20 mouse cellular contexts compared by ENCODE assay signal in genomic region chr3:88566116-88566515, GRCm38 (mm10). TPM values are rescaled to one million over a fixed set of nuclear protein-coding genes. Genes with fewer than 3 reads are reported as not detected.
DNase-seq lines count a peak whose midpoint lies in the region; ATAC-seq and TF ChIP-seq lines count a peak whose summit lies in the region.
"Had no signal": no experiment of that assay in that cellular context is flagged by ENCODE, and none has a peak within 500 bp of the region (broad histone marks: within the 10 kb centered on the region; RNA-seq: fewer than 3 reads in every experiment).

No protein-coding gene starts in this region.

- 100% methylated on average over 3 of the region's 3 CpGs for WGBS in hindbrain, embryonic 12.5 days
- 92% methylated on average over 3 of the region's 3 CpGs for WGBS in hindbrain, embryonic 10.5 days
- 72% methylated on average over 3 of the region's 3 CpGs for WGBS in heart, embryonic 15.5 days
- 73% methylated on average over 3 of the region's 3 CpGs for WGBS in liver, postnatal 0 days (ENCODE audit: insufficient replicate concordance)

- H3K9me3 ChIP-seq in hindbrain, embryonic 12.5 days (replicated peaks) = no peaks in the 10 kb centered on the region
- H3K9me3 ChIP-seq in hindbrain, embryonic 10.5 days = no peaks in the 10 kb centered on the region
- no peaks in the 10 kb centered on the region for H3K9me3 ChIP-seq in heart, embryonic 15.5 days (replicated peaks)
- H3K9me3 ChIP-seq in liver, postnatal 0 days (ENCODE audit: low read length) = no peaks in the 10 kb centered on the region
- H3K9me3 ChIP-seq: hindbrain, embryonic 15.5 days; limb, embryonic 13.5 days; midbrain, embryonic 13.5 days; neural tube, embryonic 15.5 days had no signal

- no peaks in the 10 kb centered on the region for H3K27me3 ChIP-seq in hindbrain, embryonic 12.5 days
- no peaks in the 10 kb centered on the region for H3K27me3 ChIP-seq in hindbrain, embryonic 10.5 days (ENCODE audit: insufficient read depth, poor library complexity, severe bottlenecking)
- no peaks in the 10 kb centered on the region for H3K27me3 ChIP-seq in heart, embryonic 15.5 days
- H3K27me3 ChIP-seq in liver, postnatal 0 days (ENCODE audit: insufficient read depth, low read length) = no peaks in the 10 kb centered on the region
- H3K27me3 ChIP-seq: hindbrain, embryonic 15.5 days; limb, embryonic 13.5 days; midbrain, embryonic 13.5 days; neural tube, embryonic 15.5 days had no signal

- peak; percentile 41 for DNase-seq in gastrocnemius, adult 18-20 months (ENCODE audit: low spot score)
- DNase-seq in gastrocnemius, postnatal 25 days = no peak
- DNase-seq in hindbrain, embryonic 10.5 days (ENCODE audit: low spot score) = no peak
- no peak for DNase-seq in liver, postnatal 0 days
- DNase-seq in adrenal gland, adult 2 months = no peak
- no peak for DNase-seq in urinary bladder, postnatal 14 days (ENCODE audit: low spot score)
- DNase-seq: adrenal gland, postnatal 14 days; cerebellum, adult 2 months; kidney, adult 18-20 months; kidney, postnatal 25 days; layer of hippocampus, adult 9-11 months; thymus, postnatal 36 days had no signal

- H3K27ac ChIP-seq in hindbrain, embryonic 12.5 days = no peak overlapping the region
- no peak overlapping the region for H3K27ac ChIP-seq in hindbrain, embryonic 10.5 days
- H3K27ac ChIP-seq in heart, embryonic 15.5 days = peak overlapping the region; percentile 37
- peak overlapping the region; percentile 79 for H3K27ac ChIP-seq in liver, postnatal 0 days (ENCODE audit: low read depth)
- H3K27ac ChIP-seq: hindbrain, embryonic 15.5 days; limb, embryonic 13.5 days; midbrain, embryonic 13.5 days; neural tube, embryonic 15.5 days had no signal

- H3K36me3 ChIP-seq in hindbrain, embryonic 12.5 days = peaks cover 92% of the 10 kb centered on the region
- peaks cover 99% of the 10 kb centered on the region for H3K36me3 ChIP-seq in hindbrain, embryonic 10.5 days
- H3K36me3 ChIP-seq in heart, embryonic 15.5 days = peaks cover 76% of the 10 kb centered on the region
- peaks cover 54% of the 10 kb centered on the region for H3K36me3 ChIP-seq in liver, postnatal 0 days (replicated peaks; ENCODE audit: insufficient read depth, low read length)

- no peak for TF ChIP-seq CTCF in liver, postnatal 0 days (IDR thresholded peaks at IDR 0.05; ENCODE audit: low read depth)

- ATAC-seq in hindbrain, embryonic 12.5 days (ENCODE audit: low FRiP score) = no peak
- ATAC-seq in heart, embryonic 15.5 days (replicated peaks; ENCODE audit: insufficient number of reproducible peaks, insufficient read depth, low FRiP score, low read depth) = peak; percentile 58; the same call in 1 of the 2 replicates
- ATAC-seq in liver, postnatal 0 days = no peak
- ATAC-seq: midbrain, embryonic 13.5 days had no signal

- H3K9ac ChIP-seq in hindbrain, embryonic 12.5 days = 0 out of 2 replicates have a peak overlapping the region, but pooled peaks have one; percentile 0
- no peak overlapping the region for H3K9ac ChIP-seq in heart, embryonic 15.5 days
- no peak overlapping the region for H3K9ac ChIP-seq in liver, postnatal 0 days (replicated peaks)
- H3K9ac ChIP-seq: hindbrain, embryonic 15.5 days; limb, embryonic 13.5 days; midbrain, embryonic 13.5 days; neural tube, embryonic 15.5 days had no signal

- TF ChIP-seq EP300 in liver, postnatal 0 days (IDR thresholded peaks at IDR 0.05; ENCODE audit: low read depth) = no peak

- peaks cover 24% of the 10 kb centered on the region for H3K4me1 ChIP-seq in hindbrain, embryonic 12.5 days
- H3K4me1 ChIP-seq in hindbrain, embryonic 10.5 days (replicated peaks) = peaks cover 9% of the 10 kb centered on the region; the same call in 1 of the 2 replicates
- peaks cover 10% of the 10 kb centered on the region for H3K4me1 ChIP-seq in heart, embryonic 15.5 days (replicated peaks)
- peaks cover 25% of the 10 kb centered on the region for H3K4me1 ChIP-seq in liver, postnatal 0 days (ENCODE audit: insufficient read depth)
- H3K4me1 ChIP-seq: hindbrain, embryonic 15.5 days; limb, embryonic 13.5 days; neural tube, embryonic 15.5 days had no signal

- no peak overlapping the region for H3K4me3 ChIP-seq in hindbrain, embryonic 12.5 days
- no peak overlapping the region for H3K4me3 ChIP-seq in hindbrain, embryonic 10.5 days
- no peak overlapping the region for H3K4me3 ChIP-seq in heart, embryonic 15.5 days
- no peak overlapping the region for H3K4me3 ChIP-seq in liver, postnatal 0 days (ENCODE audit: low read depth, low read length)
- H3K4me3 ChIP-seq: hindbrain, embryonic 15.5 days; limb, embryonic 13.5 days; midbrain, embryonic 13.5 days; myocyte; neural tube, embryonic 15.5 days had no signal

- H3K4me2 ChIP-seq in hindbrain, embryonic 12.5 days (replicated peaks) = no peak overlapping the region
- no peak overlapping the region for H3K4me2 ChIP-seq in heart, embryonic 15.5 days
- no peak overlapping the region for H3K4me2 ChIP-seq in liver, postnatal 0 days (ENCODE audit: low read depth, low read length)
- H3K4me2 ChIP-seq: hindbrain, embryonic 15.5 days; limb, embryonic 13.5 days; midbrain, embryonic 13.5 days; neural tube, embryonic 15.5 days had no signal

RNA-seq across cellular contexts. Expression of gene Ssr2, which starts 9.6 kb away (rescaled TPM):
- 10 to 100 TPM; 40.4 to 44.2 TPM for total RNA-seq in gastrocnemius, adult 18-20 months (2021)
- total RNA-seq in gastrocnemius, postnatal 25 days (2021) = 10 to 100 TPM; 52.2 to 63.2 TPM
- polyA plus RNA-seq in hindbrain, embryonic 12.5 days (2016; fragmentation: Nextera tagmentation; extraction: Ambion mirVana) = 152 and 155 TPM in 2 replicates
- 207 and 220 TPM in 2 replicates for polyA plus RNA-seq in hindbrain, embryonic 10.5 days (2016; fragmentation: Nextera tagmentation; extraction: Ambion mirVana)
- 164 and 178 TPM in 2 replicates for polyA plus RNA-seq in heart, embryonic 15.5 days (2015; fragmentation: Nextera tagmentation; extraction: Ambion mirVana)
- polyA plus RNA-seq in liver, postnatal 0 days (2015; fragmentation: Nextera tagmentation; extraction: Ambion mirVana) = 141 and 155 TPM in 2 replicates
- total RNA-seq in adrenal gland, adult 2 months (2021) = 100 to 1,000 TPM; 178 to 218 TPM
- polyA plus RNA-seq in adrenal gland, adult 2 months (2012; rRNA removed) = 110 and 151 TPM in 2 replicates

RNA-seq across cellular contexts. Expression of gene Ubqln4, which starts 12.6 kb away (rescaled TPM):
- 10 to 100 TPM; 86.3 to 89.9 TPM for total RNA-seq in gastrocnemius, adult 18-20 months (2021)
- 10 to 100 TPM; 59.6 to 67.2 TPM for total RNA-seq in gastrocnemius, postnatal 25 days (2021)
- polyA plus RNA-seq in hindbrain, embryonic 12.5 days (2016; fragmentation: Nextera tagmentation; extraction: Ambion mirVana) = 59.4 and 60.7 TPM in 2 replicates
- 69.0 and 72.5 TPM in 2 replicates for polyA plus RNA-seq in hindbrain, embryonic 10.5 days (2016; fragmentation: Nextera tagmentation; extraction: Ambion mirVana)
- 30.0 and 34.9 TPM in 2 replicates for polyA plus RNA-seq in heart, embryonic 15.5 days (2015; fragmentation: Nextera tagmentation; extraction: Ambion mirVana)
- 12.5 and 13.5 TPM in 2 replicates for polyA plus RNA-seq in liver, postnatal 0 days (2015; fragmentation: Nextera tagmentation; extraction: Ambion mirVana)
- total RNA-seq in adrenal gland, adult 2 months (2021) = 100 to 1,000 TPM in 1 of 2 experiments, 10 to 100 TPM in 1; 61.1 to 100 TPM
- 77.9 and 96.2 TPM in 2 replicates for polyA plus RNA-seq in adrenal gland, adult 2 months (2012; rRNA removed)

RNA-seq across cellular contexts. Expression of gene Lamtor2, which starts 13.2 kb away (rescaled TPM):
- 10 to 100 TPM; 90.8 to 95.9 TPM for total RNA-seq in gastrocnemius, adult 18-20 months (2021)
- 10 to 100 TPM; 76.1 to 81.1 TPM for total RNA-seq in gastrocnemius, postnatal 25 days (2021)
- 124 and 140 TPM in 2 replicates for polyA plus RNA-seq in hindbrain, embryonic 12.5 days (2016; fragmentation: Nextera tagmentation; extraction: Ambion mirVana)
- 173 and 180 TPM in 2 replicates for polyA plus RNA-seq in hindbrain, embryonic 10.5 days (2016; fragmentation: Nextera tagmentation; extraction: Ambion mirVana)
- polyA plus RNA-seq in heart, embryonic 15.5 days (2015; fragmentation: Nextera tagmentation; extraction: Ambion mirVana) = 119 and 144 TPM in 2 replicates
- 104 and 106 TPM in 2 replicates for polyA plus RNA-seq in liver, postnatal 0 days (2015; fragmentation: Nextera tagmentation; extraction: Ambion mirVana)
- total RNA-seq in adrenal gland, adult 2 months (2021) = 100 to 1,000 TPM; 153 to 154 TPM
- polyA plus RNA-seq in adrenal gland, adult 2 months (2012; rRNA removed) = 107 and 117 TPM in 2 replicates

RNA-seq across cellular contexts. Expression of gene Rab25, which starts 18.0 kb away (rescaled TPM):
- total RNA-seq in gastrocnemius, adult 18-20 months (2021) = not detected
- total RNA-seq in gastrocnemius, postnatal 25 days (2021) = not detected
- polyA plus RNA-seq in hindbrain, embryonic 12.5 days (2016; fragmentation: Nextera tagmentation; extraction: Ambion mirVana) = 1.5 and 2.4 TPM in 2 replicates
- polyA plus RNA-seq in hindbrain, embryonic 10.5 days (2016; fragmentation: Nextera tagmentation; extraction: Ambion mirVana) = 2.1 and 2.9 TPM in 2 replicates
- polyA plus RNA-seq in heart, embryonic 15.5 days (2015; fragmentation: Nextera tagmentation; extraction: Ambion mirVana) = 0.92 and 4.0 TPM in 2 replicates
- polyA plus RNA-seq in liver, postnatal 0 days (2015; fragmentation: Nextera tagmentation; extraction: Ambion mirVana) = 0.13 and 0.29 TPM in 2 replicates
- total RNA-seq in adrenal gland, adult 2 months (2021) = not detected
- polyA plus RNA-seq in adrenal gland, adult 2 months (2012; rRNA removed) = 0.09 and 0.10 TPM in 2 replicates
- total RNA-seq: adrenal gland, postnatal 14 days; left cerebral cortex, adult 8-10 months had no signal
- polyA plus RNA-seq: midbrain, embryonic 13.5 days had no signal

RNA-seq across cellular contexts. Expression of gene Mex3a, which starts 33.9 kb away (rescaled TPM):
- total RNA-seq in gastrocnemius, adult 18-20 months (2021) = under 1 TPM; 0.17 to 0.18 TPM
- under 1 TPM; 0.24 to 0.33 TPM for total RNA-seq in gastrocnemius, postnatal 25 days (2021)
- polyA plus RNA-seq in hindbrain, embryonic 12.5 days (2016; fragmentation: Nextera tagmentation; extraction: Ambion mirVana) = 44.2 and 44.5 TPM in 2 replicates
- 30.7 and 31.0 TPM in 2 replicates for polyA plus RNA-seq in hindbrain, embryonic 10.5 days (2016; fragmentation: Nextera tagmentation; extraction: Ambion mirVana)
- 6.5 and 8.0 TPM in 2 replicates for polyA plus RNA-seq in heart, embryonic 15.5 days (2015; fragmentation: Nextera tagmentation; extraction: Ambion mirVana)
- polyA plus RNA-seq in liver, postnatal 0 days (2015; fragmentation: Nextera tagmentation; extraction: Ambion mirVana) = 0.37 and 0.51 TPM in 2 replicates
- 1 to 10 TPM; 2.3 to 3.2 TPM for total RNA-seq in adrenal gland, adult 2 months (2021)
- 1.7 and 2.1 TPM in 2 replicates for polyA plus RNA-seq in adrenal gland, adult 2 months (2012; rRNA removed)

Comparison
In these comparisons a context has a peak if more than half of its experiments do, and no peak if none do; other contexts are left out.
1. H3K27ac ChIP-seq: peak in heart, embryonic 15.5 days (single experiment) and liver, postnatal 0 days (single experiment); none in hindbrain, embryonic 12.5 days (single experiment) and hindbrain, embryonic 10.5 days (single experiment).